Mouse (Mus musculus) bone marrow, adult 2 months (tissue): ENCODE data around the gene Fgfr2.

Source experiments
- CTCF ChIP-seq: fragments of 200-500 bp; IDR thresholded peaks from 2 replicates; pipeline ENCODE4 v1.5.1; 2011; ENCODE audit warnings: low read length, control low read depth; ENCODE audit not compliant: control insufficient read depth, insufficient read depth
- POLR2A ChIP-seq: fragments of 200-500 bp; IDR thresholded peaks from 2 replicates; pipeline ENCODE4 v1.6.1; 2011; ENCODE audit warnings: low read depth, mild to moderate bottlenecking, control low read depth, low read length, borderline replicate concordance; ENCODE audit not compliant: control insufficient read depth

DNA sequence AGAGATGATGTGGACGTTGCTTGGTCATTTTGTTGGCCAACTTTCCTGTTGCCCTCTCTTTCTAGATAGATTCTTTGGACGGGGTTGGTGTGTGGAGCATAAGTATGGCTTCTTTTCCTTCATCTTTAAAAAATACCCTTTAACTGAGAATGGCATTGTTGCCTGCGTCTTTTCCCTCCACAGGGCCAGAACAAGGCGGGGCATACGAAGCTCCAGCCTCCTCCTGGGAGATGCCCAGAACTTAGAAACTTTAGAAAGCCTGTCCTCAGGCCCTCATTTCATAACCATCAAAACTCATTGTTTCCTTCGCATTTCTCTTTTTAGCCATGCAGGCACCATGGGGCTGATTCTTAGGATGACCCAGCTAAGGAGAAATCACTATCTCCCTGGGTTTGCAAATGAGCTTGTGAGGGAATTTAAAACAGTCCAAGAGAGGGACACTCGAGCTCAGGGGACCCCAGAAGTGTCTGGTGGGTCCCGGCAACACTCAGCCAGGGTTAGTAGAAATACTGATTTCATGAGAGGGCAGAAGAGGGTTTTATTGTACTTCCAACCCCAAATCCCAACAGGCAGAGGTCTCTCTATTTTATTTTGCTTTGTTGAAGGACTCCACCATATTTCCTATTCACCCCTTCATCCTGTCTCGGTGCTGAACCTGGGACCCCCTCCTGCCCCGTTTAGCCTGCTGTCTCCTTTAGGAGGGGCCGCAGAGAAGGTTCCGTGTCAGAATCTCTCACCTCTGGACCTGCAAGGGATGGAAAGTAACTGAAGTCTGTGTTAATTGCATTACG is 2754.9 kb downstream of the Fgfr2 start:
- TF ChIP-seq CTCF (no peak), POLR2A (no peak)
